Mouse (Mus musculus): ENCODE data around the gene Cyth2.

Gene Cyth2

GRCm38 (mm10) chr7:45813787-45814779 lies at the start of gene Cyth2:
Cyth2 (minus strand) TSS chr7:45814581.
- DNase-seq = peak; percentile 100

- DNase-seq = no peak
Measured at GRCm38 (mm10) chr7:45862804-45863203, 48.4 kb upstream of the Cyth2 start.

GRCm38 (mm10) chr7:45859008-45859407 lies 44.6 kb upstream of the Cyth2 start:
- no peak for DNase-seq

GRCm38 (mm10) chr7:45856950-45857901 lies 42.8 kb upstream of the Cyth2 start:
- peak; percentile 57 for DNase-seq

- no peak for DNase-seq
Measured at GRCm38 (mm10) chr7:45853089-45853488, 38.7 kb upstream of the Cyth2 start.

- DNase-seq = no peak
Measured at GRCm38 (mm10) chr7:45850661-45851060, 36.3 kb upstream of the Cyth2 start.

- no peak for DNase-seq
Measured at GRCm38 (mm10) chr7:45848447-45849027, 34.2 kb upstream of the Cyth2 start.

GRCm38 (mm10) chr7:45842950-45843744 lies 28.8 kb upstream of the Cyth2 start:
- DNase-seq = no peak

GRCm38 (mm10) chr7:45833924-45834323 lies 19.5 kb upstream of the Cyth2 start:
- no peak for DNase-seq

- peak; percentile 34 for DNase-seq
Measured at GRCm38 (mm10) chr7:45833148-45833790, 18.9 kb upstream of the Cyth2 start.

GRCm38 (mm10) chr7:45832428-45832827 lies 18.0 kb upstream of the Cyth2 start:
- DNase-seq = no peak

GRCm38 (mm10) chr7:45831128-45831525 lies 16.7 kb upstream of the Cyth2 start:
- DNase-seq = no peak

GRCm38 (mm10) chr7:45830427-45831127 lies 16.2 kb upstream of the Cyth2 start, which contains the start of gene Grwd1:
Grwd1 (minus strand) TSS chr7:45830944.
- peak; percentile 95 for DNase-seq

- DNase-seq = no peak
Measured at GRCm38 (mm10) chr7:45826631-45827030, 12.2 kb upstream of the Cyth2 start.

- DNase-seq = no peak
Measured at GRCm38 (mm10) chr7:45824598-45824997, 10.2 kb upstream of the Cyth2 start, which contains the start of gene Kcnj14. Kcnj14 (minus strand) TSS chr7:45824782.

- DNase-seq = no peak
Measured at GRCm38 (mm10) chr7:45820913-45821312, 6.5 kb upstream of the Cyth2 start.

- no peak for DNase-seq
Measured at GRCm38 (mm10) chr7:45819843-45820242, 5.5 kb upstream of the Cyth2 start.

GRCm38 (mm10) chr7:45815984-45816351 lies 1.6 kb upstream of the Cyth2 start:
- no peak for DNase-seq

- peak; percentile 42 for DNase-seq
Measured at GRCm38 (mm10) chr7:45815323-45815983, 1.1 kb upstream of the Cyth2 start.

GRCm38 (mm10) chr7:45814841-45815240 lies 460 bp upstream of the Cyth2 start:
- DNase-seq = no peak
